Mouse (Mus musculus): ENCODE data around the gene Kcnk10.

DNA sequence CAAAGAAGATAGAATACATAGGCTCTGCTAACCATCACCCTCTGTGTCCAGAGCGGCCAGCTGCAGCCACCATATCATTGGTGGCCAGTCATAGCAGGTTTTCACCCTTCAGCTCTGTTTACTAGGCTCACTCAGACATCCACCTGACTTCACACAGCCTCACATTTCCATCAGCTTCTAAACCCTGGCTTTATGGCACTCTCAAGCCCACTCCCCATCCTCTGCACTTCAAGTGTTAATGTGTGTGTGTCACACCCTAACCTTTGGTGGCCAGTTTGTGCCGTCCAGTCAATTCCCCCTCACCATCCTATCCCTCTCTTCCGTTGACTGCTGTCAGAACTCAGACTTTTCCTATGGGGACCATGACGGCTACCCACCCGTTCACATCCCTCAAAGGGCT lies 184.0 kb downstream of the Kcnk10 start:
- TF ChIP-seq MAFK (IDR thresholded peaks at IDR 0.05; ENCODE audit: insufficient replicate concordance, low read length) = no peak
- TF ChIP-seq POLR2A (IDR thresholded peaks at IDR 0.05; ENCODE audit: low read depth, low read length) = no peak
- TF ChIP-seq ETS1 (conservative IDR thresholded peaks at IDR 0.05; ENCODE audit: low read depth, low read length) = no peak
- TF ChIP-seq CTCF (conservative IDR thresholded peaks at IDR 0.05 in 1 of 2, IDR thresholded peaks at IDR 0.05 in 1 of 2; ENCODE audit: low read depth in 2 of 2, low read length in 2 of 2) = no peak
- no peak for TF ChIP-seq NELFE (IDR thresholded peaks at IDR 0.05; ENCODE audit: low read depth, low read length)
- TF ChIP-seq NRF1 (IDR thresholded peaks at IDR 0.05; ENCODE audit: low read depth, low read length) = no peak
- no peak for TF ChIP-seq EP300 (IDR thresholded peaks at IDR 0.05; ENCODE audit: low read length)
- TF ChIP-seq MAZ (IDR thresholded peaks at IDR 0.05; ENCODE audit: low read depth, low read length) = no peak
- no peak for TF ChIP-seq SMC3 (IDR thresholded peaks at IDR 0.05; ENCODE audit: low read depth, low read length)
- no peak for TF ChIP-seq MXI1 (IDR thresholded peaks at IDR 0.05; ENCODE audit: low read depth, low read length)
- TF ChIP-seq UBTF (IDR thresholded peaks at IDR 0.05; ENCODE audit: low read depth, low read length) = no peak
- no peak for TF ChIP-seq TCF12 (IDR thresholded peaks at IDR 0.05; ENCODE audit: low read depth, low read length)

All from CH12.LX (cell line).